Mouse (Mus musculus) frontal cortex, adult (tissue): ENCODE measurements around the gene Hspa5.
"Not testable (repeated sequence)": the region's sequence is repeated elsewhere in the genome, so short reads cannot be mapped to it uniquely, and the experiment has no call there.

ENCODE experiments used
- ATAC-seq: cut with Nextera tagmentation; 2 replicates; pipeline ENCODE4 v1.9.2; 2017; ENCODE audit warnings: mild to moderate bottlenecking, moderate library complexity, mixed read lengths; ENCODE audit not compliant: low TSS enrichment

Gene Hspa5

GRCm38 (mm10) chr2:34808057-34808456 lies 36.3 kb downstream of the Hspa5 start:
- ATAC-seq: no peak

- ATAC-seq: no peak
These were observed 37.8 kb downstream of the Hspa5 start for GRCm38 (mm10) chr2:34809568-34809967.

GRCm38 (mm10) chr2:34810775-34811174 lies 39.0 kb downstream of the Hspa5 start:
- no peak for ATAC-seq

- no peak for ATAC-seq
These were observed 40.9 kb downstream of the Hspa5 start for GRCm38 (mm10) chr2:34812706-34813105.

- not testable (repeated sequence) for ATAC-seq
These were observed 44.1 kb downstream of the Hspa5 start for GRCm38 (mm10) chr2:34815893-34816292.

GRCm38 (mm10) chr2:34818492-34818891 lies 46.7 kb downstream of the Hspa5 start:
- ATAC-seq: no peak

- peak; percentile 99 for ATAC-seq
These were observed 54.2 kb downstream of the Hspa5 start, which contains the start of gene Fbxw2 for GRCm38 (mm10) chr2:34825827-34826459. Fbxw2 (minus strand) TSS chr2:34826311.

GRCm38 (mm10) chr2:34826460-34827231 lies 54.9 kb downstream of the Hspa5 start:
- 0 out of 2 replicates have a peak, but pooled peaks have one; percentile 24 for ATAC-seq
